Mouse (Mus musculus) thymus, adult 2 months (tissue): ENCODE measurements around the gene Gm10300. TPM values are rescaled to one million over a fixed set of nuclear protein-coding genes. Genes with fewer than 3 reads are reported as not detected.

Experiments
- DNase-seq: peaks from one replicate; pipeline ENCODE4 v3.0.0; 2021
- H3K27ac ChIP-seq: fragments of 200-500 bp; 2 replicates; pipeline ENCODE4 v1.5.1; 2012; ENCODE audit warnings: low read length, control low read depth; ENCODE audit not compliant: control insufficient read depth, insufficient read depth
- H3K27me3 ChIP-seq: fragments of 200-500 bp; 2 replicates; pipeline ENCODE4 v1.6.1; 2012; ENCODE audit warnings: mild to moderate bottlenecking, low read length, moderate library complexity, mixed read lengths; ENCODE audit not compliant: control insufficient read depth, insufficient read depth
- H3K36me3 ChIP-seq: fragments of 200-500 bp; 2 replicates; pipeline ENCODE4 v1.6.1; 2012; ENCODE audit warnings: mild to moderate bottlenecking, low read length, moderate library complexity; ENCODE audit not compliant: control insufficient read depth, insufficient read depth
- H3K4me1 ChIP-seq: fragments of 200-500 bp; replicated peaks from 2 replicates; pipeline ENCODE4 v1.6.1; 2012; ENCODE audit warnings: low read length; ENCODE audit not compliant: control insufficient read depth, insufficient read depth
- H3K4me3 ChIP-seq: fragments of 200-500 bp; 2 replicates; pipeline ENCODE4 v1.5.1; 2012; ENCODE audit warnings: mild to moderate bottlenecking, low read length, control low read depth, moderate library complexity; ENCODE audit not compliant: control insufficient read depth, insufficient read depth
- CTCF ChIP-seq: fragments of 200-500 bp; IDR thresholded peaks from 2 replicates; pipeline ENCODE4 v1.5.1; 2012; ENCODE audit warnings: mild to moderate bottlenecking, control low read depth, low read length, moderate library complexity, borderline replicate concordance; ENCODE audit not compliant: control insufficient read depth, poor library complexity, insufficient read depth; ENCODE audit errors: extremely low read depth
- POLR2A ChIP-seq: fragments of 200-500 bp; IDR thresholded peaks from 2 replicates; pipeline ENCODE4 v1.6.1; 2012; ENCODE audit warnings: mild to moderate bottlenecking, low read length, control low read depth, moderate library complexity; ENCODE audit not compliant: control insufficient read depth, poor library complexity, insufficient read depth; ENCODE audit errors: extremely low read depth
- WGBS: fragments of 180-500 bp; shearing (Covaris S2); methylation state at CpG from one replicate; pipeline ENCODE4 v1.1.7; 2018; 5-methylcytosine and 5-hydroxymethylcytosine counted together
- polyA plus RNA-seq: library from polyadenylated mRNA; depleted of rRNA; stranded (reverse); fragments of >200 nt; gene quantifications from 2 replicates; pipeline ENCODE4 v1.2.3, GENCODE M21; 2012

Gm10300 gene
- polyA plus RNA-seq, 1 experiment, result 0.07 TPM

DNA sequence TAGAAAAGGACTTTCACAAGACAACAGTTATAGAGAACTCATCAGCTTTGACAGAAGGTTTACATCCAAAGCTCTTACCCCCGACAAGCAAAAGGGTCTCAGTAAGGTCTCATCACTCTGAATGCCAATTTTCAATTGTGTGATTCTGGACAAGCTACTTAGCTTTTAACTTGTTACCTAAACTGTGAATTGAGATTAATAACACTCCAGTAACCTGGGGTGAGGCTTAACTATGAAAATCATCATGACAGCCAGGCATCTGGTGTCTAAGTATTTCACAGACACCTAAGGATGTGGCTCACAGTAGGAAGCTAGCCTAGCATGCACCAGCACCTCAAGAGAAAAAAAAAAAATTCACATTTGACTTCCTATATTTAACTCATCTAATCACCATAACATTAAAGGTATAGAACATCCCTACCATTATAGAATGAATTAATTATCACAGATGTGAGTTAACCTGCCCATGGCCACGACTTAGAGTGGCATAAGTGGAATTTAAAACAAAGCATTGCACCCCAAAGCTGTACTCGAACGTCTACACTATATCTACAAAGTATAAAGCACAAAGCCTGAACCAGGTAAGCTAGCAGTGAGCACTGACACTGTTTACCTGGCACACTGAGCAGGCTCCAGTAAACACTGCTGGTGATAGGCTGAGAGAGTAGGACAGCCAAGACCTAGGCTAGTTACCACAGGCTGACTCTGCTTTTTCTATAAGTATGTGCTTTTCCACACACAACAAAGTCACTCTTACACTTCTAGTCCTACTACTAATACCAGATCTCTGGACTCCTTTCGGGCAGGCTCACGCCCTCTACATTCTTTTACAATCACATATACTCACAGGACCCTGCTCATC is 32.8 kb upstream of the Gm10300 start:
- peaks cover 23% of the 10 kb centered on the region for H3K4me1 ChIP-seq
- TF ChIP-seq CTCF (no peak), POLR2A (no peak)
- DNase-seq, result no peak
- no peaks in the 10 kb centered on the region for H3K27me3 ChIP-seq
- H3K36me3 ChIP-seq, result no peaks in the 10 kb centered on the region
- H3K4me3 ChIP-seq, result no peak overlapping the region
- H3K27ac ChIP-seq, result peak overlapping the region; percentile 85
- WGBS, result 76% methylated on average over 6 of the region's 6 CpGs

DNA sequence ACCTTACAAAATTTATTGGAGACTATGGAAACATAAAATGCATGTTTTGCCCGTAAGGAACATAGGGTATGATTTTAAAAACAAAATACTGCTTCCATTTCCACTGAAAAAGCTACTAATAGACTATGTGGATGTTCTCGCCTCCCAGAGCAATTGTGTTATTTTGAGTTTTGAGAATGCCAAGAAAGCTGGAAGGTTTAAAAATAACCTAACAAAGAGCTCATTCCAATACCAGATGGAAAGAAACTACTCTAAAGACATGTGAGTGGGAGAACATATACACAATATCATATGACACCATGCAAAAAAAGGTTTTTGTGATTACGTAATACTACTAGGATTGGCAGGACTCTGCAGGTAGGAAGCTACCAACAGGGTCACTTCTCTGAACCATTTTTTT is 30.8 kb upstream of the Gm10300 start:
- TF ChIP-seq CTCF, result no peak
- no peak for TF ChIP-seq POLR2A
- Histone ChIP-seq H3K36me3 (no peaks in the 10 kb centered on the region), H3K4me3 (no peak overlapping the region), H3K27me3 (no peaks in the 10 kb centered on the region), H3K27ac (no peak overlapping the region), H3K4me1 (peaks cover 20% of the 10 kb centered on the region)
- no peak for DNase-seq
- WGBS, result 96% methylated on average over 3 of the region's 3 CpGs

DNA sequence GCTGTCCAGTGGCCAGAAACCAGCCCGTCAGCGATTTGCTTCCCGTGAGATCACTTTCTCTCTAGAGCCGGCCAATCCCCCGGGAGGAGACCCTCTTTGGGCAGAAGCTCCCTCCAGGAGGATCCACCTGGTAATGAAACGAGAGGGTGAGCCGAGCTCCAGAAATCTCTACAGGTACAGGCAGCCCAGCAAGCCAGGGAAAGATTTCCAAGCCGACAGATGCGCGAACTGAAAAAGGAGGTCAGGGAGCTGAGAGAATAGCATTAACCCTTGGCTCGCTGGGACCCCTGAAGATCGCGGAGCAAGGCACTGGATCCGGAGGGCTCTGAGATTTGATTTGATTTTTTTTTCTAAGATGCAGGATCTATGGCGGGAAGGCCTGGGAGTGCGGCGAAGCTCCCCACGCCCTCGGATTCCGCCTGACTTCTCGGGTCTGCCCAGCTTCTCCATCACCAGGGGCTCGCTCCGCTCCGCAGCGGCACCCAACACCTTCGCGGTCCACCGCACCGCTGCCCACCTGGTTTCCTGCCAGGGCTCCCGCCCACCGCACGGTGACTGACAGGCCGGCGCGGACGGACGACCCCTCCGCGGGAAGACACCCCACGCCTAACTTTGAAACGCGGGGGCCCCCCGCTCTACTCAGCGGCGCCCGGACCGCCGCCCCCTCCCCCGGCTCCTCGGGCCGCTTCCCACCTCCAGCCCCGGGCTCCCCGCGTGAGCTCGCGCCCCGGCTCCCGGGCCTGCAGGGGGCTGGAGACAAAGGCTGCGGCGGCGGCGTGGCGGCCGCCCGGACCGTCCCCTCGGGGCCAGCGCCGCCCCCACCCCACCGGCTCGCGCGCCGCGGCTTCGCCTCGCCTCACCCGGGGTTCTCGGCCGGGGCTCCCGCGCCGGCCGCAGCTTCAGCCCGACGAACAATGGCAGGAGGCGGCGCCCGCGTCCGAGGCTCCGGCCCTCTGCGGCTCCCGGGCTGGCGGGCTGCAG is 26.2 kb upstream of the Gm10300 start:
- peak; percentile 53 for DNase-seq
- Histone ChIP-seq H3K27ac (no peak overlapping the region), H3K4me3 (peak overlapping the region; percentile 96), H3K4me1 (peaks cover 24% of the 10 kb centered on the region), H3K36me3 (no peaks in the 10 kb centered on the region), H3K27me3 (no peaks in the 10 kb centered on the region)
- 5% methylated on average over 93 of the region's 95 CpGs for WGBS
- TF ChIP-seq CTCF (no peak), POLR2A (no peak)

DNA sequence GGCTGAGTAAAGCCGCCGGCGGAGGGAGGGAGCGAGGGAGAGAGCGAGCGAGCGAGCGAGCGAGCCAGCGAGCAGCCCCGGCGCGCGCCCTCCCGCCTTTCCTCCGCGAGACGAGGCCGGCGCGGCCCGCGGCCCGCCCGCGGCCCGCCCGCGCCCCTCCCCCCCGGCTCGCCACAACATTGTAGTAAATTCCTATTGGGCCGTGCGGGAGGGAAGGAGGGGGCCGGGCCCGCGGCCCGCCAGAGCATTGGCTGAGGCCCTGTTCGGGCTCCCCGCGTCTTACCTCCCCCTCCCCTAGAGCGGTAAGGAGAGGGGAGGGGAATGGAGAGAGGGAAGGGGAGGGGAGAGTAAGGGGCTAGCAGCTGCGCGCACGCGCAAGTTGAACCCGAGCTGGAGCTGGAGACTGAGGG is 25.5 kb upstream of the Gm10300 start:
- DNase-seq, result peak; percentile 91
- Histone ChIP-seq H3K36me3 (no peaks in the 10 kb centered on the region), H3K4me3 (peak overlapping the region; percentile 96), H3K4me1 (peaks cover 24% of the 10 kb centered on the region), H3K27me3 (no peaks in the 10 kb centered on the region), H3K27ac (no peak overlapping the region)
- TF ChIP-seq POLR2A (peak; percentile 77), CTCF (0 out of 2 replicates have a peak, but pooled peaks have one; percentile 27)
- WGBS, result 2% methylated on average over 30 of the region's 46 CpGs

DNA sequence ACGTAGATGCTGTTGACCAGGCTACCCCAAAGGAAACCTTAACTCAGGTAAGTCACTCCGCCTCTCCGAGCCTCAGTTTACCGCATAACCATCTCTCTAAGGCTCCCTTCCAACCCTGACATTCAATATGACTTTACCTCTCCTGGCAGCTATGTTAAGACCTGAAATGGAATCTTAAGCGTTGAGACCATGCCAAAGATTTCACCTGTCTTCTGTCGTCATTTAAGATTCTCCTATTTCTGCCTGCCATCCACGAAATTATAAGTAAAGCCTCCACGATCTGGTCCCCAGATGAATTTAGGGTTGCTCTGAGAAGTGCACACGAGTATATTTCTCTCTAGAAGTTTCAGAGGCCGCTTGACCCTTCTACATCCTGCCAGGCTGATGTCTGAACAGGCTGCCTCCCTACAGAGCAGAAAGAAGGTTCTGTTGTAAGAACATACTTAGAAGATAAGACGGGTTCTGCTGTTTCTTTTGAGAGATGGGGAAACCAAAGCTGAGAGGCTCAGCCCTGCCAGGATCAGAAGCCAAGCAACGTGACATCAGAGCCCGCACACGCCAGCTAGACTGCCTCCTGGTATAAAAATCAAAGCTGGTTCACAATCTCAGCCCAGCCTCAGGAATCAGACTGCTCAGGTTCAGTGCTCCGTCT is 24.8 kb upstream of the Gm10300 start:
- Histone ChIP-seq H3K4me3 (peak overlapping the region; percentile 40; the same call in 1 of the 2 replicates), H3K27me3 (no peaks in the 10 kb centered on the region), H3K36me3 (no peaks in the 10 kb centered on the region), H3K27ac (peak overlapping the region; percentile 24; the same call in 1 of the 2 replicates), H3K4me1 (peaks cover 22% of the 10 kb centered on the region)
- no peak for DNase-seq
- 16% methylated on average over 15 of the region's 15 CpGs for WGBS
- TF ChIP-seq CTCF (no peak), POLR2A (no peak)
